Mouse (Mus musculus): ENCODE data around the gene Casz1.

DNA sequence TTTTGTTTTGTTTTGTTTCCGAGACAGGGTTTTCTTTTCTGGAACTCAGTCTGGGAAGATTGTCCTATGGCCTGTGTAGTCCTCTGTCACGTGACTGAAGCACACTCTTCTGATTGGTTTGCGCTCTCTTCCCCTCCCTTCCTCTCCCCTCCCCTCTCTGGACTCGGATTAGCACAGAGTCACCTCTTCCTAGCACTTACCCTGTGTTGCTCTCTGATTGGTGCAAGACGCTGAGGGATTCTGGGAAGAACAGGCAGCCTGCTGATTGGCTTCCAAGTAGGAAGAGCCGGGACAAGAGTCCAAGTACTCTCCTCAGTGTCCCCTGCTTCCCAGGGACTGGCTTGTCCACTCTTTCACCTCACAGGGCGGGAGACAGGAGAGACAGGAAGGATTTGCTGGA lies 26.1 kb downstream of the Casz1 start:
- TF ChIP-seq CTCF (conservative IDR thresholded peaks at IDR 0.05; ENCODE audit: low read length) = no peak
- TF ChIP-seq POU5F1 (IDR thresholded peaks at IDR 0.05; ENCODE audit: borderline replicate concordance, low read length) = no peak
- TF ChIP-seq NANOG (IDR thresholded peaks at IDR 0.05; ENCODE audit: borderline replicate concordance, low read length) = no peak

Measured in E14TG2a.4 (cell line).